Mouse (Mus musculus) 3T3-L1 (cell line): Measurements from ENCODE around the gene Il2rb.

Source experiments
- DNase-seq: peaks from one replicate; pipeline ENCODE4 v3.0.0-alpha.2; 2015; ENCODE audit warnings: low read depth, low spot score

Il2rb gene

GRCm38 (mm10) chr15:78447746-78448535, 47.1 kb downstream of the Il2rb start:
- peak; percentile 98 for DNase-seq

GRCm38 (mm10) chr15:78447121-78447520, 48.0 kb downstream of the Il2rb start:
- DNase-seq: no peak

- DNase-seq: no peak
Observed at GRCm38 (mm10) chr15:78443857-78444256, 51.2 kb downstream of the Il2rb start.

- DNase-seq: no peak
Observed at GRCm38 (mm10) chr15:78442231-78442630, 52.8 kb downstream of the Il2rb start.

GRCm38 (mm10) chr15:78438973-78439372, 56.1 kb downstream of the Il2rb start:
- no peak for DNase-seq

DNA sequence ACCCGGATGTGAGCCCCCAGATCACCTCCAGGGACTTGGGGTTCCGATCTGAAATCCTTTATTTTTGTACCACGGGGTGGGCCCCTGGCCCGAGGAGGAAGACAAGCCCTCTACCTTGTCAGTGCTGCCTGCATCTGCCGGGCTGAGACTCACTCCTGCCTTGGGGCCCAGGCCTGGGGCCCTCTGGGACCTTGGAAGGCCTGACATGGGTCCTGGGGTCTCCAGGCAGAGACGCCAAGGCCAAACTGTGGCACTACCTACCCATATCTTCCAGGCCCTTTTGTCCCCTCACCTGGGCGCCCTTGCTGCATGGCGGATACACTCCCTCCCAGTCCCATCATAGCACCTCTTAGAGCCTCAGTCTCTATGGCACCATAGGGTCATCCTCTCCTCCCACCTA, 56.6 kb downstream of the Il2rb start:
- no peak for DNase-seq

- no peak for DNase-seq
Observed at GRCm38 (mm10) chr15:78438018-78438394, 57.1 kb downstream of the Il2rb start.

DNA sequence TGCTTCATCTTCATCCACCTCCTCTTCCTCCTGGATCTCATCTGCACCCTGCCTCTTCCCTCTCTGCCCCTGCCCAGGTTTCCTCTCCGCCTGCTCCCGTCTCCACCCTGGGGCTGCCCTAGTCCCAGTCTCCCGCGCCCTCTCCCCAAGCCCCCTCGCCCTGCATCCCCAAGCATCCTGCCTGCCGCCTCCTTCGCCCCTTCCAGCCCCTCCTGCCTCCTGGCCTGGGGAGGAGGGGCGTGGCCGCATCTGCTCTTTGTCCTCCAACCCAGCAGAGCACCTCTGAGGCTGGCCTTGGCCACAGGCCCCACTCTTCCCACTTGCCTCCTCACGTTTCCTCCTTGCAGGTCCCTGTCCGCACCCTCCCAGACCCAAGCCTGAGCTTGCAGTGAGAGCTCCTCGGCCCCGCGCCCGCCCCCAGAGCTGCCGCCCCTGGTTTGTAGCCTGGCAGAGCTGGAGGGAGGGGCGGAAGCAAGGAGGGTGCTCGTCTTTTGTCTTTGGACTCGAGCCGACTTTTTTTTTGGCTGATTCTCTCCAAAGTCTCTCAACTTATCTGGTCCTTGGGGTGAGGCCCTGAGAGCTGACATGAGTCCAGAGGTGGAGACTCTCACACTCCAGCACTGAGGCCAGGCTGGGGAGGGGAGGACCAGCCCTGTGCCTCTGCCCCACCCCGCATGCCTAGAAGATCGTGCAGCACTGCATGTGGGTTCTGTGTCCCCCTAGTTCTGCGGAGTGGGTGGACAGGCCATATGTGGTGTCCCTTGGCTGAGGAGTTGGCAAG, 57.6 kb downstream of the Il2rb start:
- DNase-seq: peak; percentile 56

DNA sequence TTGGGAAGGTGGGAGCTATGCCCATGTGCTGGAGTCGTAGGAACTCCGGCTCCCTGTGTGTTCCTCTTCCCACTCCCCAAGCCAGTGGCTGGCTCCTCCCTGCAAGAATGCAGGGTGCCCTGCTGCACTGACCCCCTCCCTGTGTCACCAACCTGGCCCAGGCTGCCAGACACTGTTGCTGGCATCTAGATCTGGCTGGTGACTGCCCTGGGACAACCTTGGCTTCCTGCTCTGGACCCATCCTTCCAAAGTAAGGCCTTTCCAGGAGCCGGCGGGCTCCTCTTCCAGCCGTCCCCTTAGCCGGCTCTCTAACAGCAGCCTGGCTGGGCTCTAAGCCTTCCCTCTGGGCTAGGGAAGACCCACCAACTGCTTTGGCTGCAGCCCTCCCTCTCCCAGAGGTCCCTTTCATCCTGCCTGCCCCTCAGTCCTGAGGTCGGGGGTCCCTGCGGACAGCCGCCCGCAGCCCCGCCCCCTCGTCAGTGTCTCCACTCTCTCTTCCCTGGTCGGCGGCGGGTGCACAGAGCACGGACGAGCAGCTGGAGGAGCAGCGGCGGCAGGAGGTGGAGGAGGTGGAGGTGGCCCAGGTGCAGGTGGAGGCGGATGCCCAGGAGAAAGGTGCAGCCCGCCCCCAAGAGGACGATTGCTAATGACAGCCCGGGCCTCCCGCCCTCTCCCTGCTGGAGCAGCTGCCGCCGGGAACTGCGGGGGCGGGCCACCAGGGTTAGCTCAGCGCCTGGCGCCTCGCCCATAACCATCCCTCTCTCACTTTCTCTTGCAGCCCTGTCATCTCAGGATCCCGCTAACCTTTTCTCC, 58.5 kb downstream of the Il2rb start:
- DNase-seq: peak; percentile 88

DNA sequence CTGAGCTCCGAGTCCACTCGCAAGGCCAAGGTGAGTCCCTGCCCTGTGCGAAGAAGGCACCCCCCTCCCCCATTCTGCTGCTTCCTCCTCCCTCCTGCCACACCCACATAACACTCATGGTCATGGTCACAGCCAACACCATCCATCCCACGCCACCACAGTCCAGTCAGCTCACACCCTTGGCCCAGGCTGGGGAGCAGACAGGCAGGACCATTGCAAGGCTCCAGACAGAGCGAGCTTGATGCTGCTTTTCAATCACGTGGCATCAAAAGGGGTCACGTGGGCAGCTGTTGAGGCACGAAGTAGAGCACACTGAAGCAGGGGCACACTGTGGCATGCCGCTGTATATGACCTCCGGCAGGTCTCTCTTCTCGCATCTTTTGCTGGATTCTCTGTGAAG, 59.4 kb downstream of the Il2rb start:
- DNase-seq: no peak

GRCm38 (mm10) chr15:78434896-78435520, 60.1 kb downstream of the Il2rb start:
- peak; percentile 50 for DNase-seq

- DNase-seq: no peak
Observed at GRCm38 (mm10) chr15:78431541-78432121, 63.4 kb downstream of the Il2rb start.

DNA sequence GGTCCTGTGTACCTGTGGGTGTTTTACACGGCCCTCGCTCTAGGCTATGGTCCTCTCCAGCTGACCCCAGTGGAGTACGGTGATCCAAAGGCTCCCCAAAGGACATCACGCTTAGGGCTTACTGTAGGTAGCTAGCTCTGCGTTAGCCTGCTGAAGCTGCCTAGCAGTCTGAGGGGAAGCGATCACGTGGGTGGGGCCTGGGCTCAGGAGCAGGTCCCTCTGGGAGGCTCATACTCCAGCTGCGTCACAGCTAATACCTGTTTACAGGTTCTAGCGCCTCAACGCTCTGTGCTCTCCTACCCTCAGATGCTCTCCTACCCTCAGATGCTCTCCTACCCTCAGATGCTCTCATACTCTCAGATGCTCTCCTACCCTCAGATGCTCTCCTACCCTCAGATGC, 64.2 kb downstream of the Il2rb start:
- no peak for DNase-seq

DNA sequence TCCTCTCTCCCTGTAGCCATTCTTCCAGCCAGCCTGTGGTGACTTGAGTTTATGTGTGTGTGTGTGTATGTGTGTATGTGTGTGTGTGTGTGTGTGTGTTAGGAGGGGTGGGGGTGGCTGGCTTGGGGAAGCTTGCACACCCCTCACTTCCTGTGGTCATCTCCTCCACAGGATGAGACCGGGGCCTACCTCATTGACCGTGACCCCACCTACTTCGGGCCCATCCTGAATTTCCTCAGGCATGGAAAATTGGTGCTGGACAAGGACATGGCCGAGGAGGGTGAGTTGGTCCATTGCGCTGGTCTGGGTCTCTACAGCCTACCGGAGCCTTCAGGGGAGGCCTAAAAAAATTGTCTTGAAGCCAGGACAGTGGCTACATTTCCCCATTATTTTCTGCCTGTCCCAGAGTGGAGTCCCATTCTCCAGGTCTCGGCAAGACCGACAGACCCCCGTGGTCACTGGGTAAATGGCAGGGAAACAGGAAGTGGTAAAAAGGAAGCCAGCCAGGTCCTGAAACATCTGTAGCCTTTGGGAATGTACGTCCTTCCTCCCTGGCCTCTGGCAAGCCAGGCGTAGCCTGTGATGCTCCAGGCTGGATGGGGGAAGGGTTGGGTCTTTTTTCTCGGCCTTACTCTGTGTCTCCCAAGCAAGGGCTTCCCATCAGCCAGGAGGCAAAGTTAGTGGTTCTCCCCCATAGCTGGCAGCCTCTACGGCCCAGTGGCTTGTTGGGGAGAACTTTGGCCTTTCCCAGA, 65.0 kb downstream of the Il2rb start:
- no peak for DNase-seq
